Mouse (Mus musculus) thymus, postnatal 10 days (tissue): ENCODE measurements at regions not wholly inside any gene's neighbourhood (a gene's known extent, or its start where the extent isn't known, plus 50 kb on each side); places are given as distances from the start of the nearest gene placed in this dataset.

Experiments
- DNase-seq, 2 experiments: peaks; one replicate each; pipeline ENCODE4 v3.0.0; 2021; ENCODE audit warnings: low spot score in 2 of 2

GRCm38 (mm10) chr10:92625781-92626180 is 96.4 kb downstream of the Nedd1 start:
- no peak for DNase-seq

- no peak for DNase-seq
Measured at GRCm38 (mm10) chr10:92615684-92616379, 106.4 kb downstream of the Nedd1 start.

GRCm38 (mm10) chr10:92614341-92614740 is 107.9 kb downstream of the Nedd1 start:
- DNase-seq = no peak

GRCm38 (mm10) chr10:92611060-92611459 is 111.2 kb downstream of the Nedd1 start:
- no peak for DNase-seq

GRCm38 (mm10) chr10:92606761-92607160 is 115.5 kb downstream of the Nedd1 start:
- no peak for DNase-seq

GRCm38 (mm10) chr10:92605646-92606045 is 116.6 kb downstream of the Nedd1 start:
- no peak for DNase-seq

GRCm38 (mm10) chr10:92600116-92600515 is 122.1 kb downstream of the Nedd1 start:
- DNase-seq = no peak

- no peak for DNase-seq
Measured at GRCm38 (mm10) chr10:92595496-92596355, 126.5 kb downstream of the Nedd1 start.

GRCm38 (mm10) chr10:92593947-92594460 is 128.2 kb downstream of the Nedd1 start:
- DNase-seq = no peak

GRCm38 (mm10) chr10:92578872-92579271 is 143.3 kb downstream of the Nedd1 start:
- no peak for DNase-seq

- DNase-seq = no peak
Measured at GRCm38 (mm10) chr10:92570496-92570895, 151.7 kb downstream of the Nedd1 start.

- no peak for DNase-seq
Measured at GRCm38 (mm10) chr10:92557463-92557862, 164.8 kb downstream of the Nedd1 start.

- DNase-seq = no peak
Measured at GRCm38 (mm10) chr10:92556526-92557422, 165.4 kb downstream of the Nedd1 start.

- DNase-seq = no peak
Measured at GRCm38 (mm10) chr10:92555727-92556525, 166.3 kb downstream of the Nedd1 start.

GRCm38 (mm10) chr10:92553966-92554365 is 168.3 kb downstream of the Nedd1 start:
- no peak for DNase-seq

GRCm38 (mm10) chr10:92548875-92549586 is 173.2 kb downstream of the Nedd1 start:
- DNase-seq = no peak

- DNase-seq = no peak
Measured at GRCm38 (mm10) chr10:92538433-92538832, 183.8 kb downstream of the Nedd1 start.

- DNase-seq = no peak
Measured at GRCm38 (mm10) chr10:92516886-92517285, 205.3 kb downstream of the Nedd1 start.

- no peak for DNase-seq
Measured at GRCm38 (mm10) chr10:92511769-92512168, 210.5 kb downstream of the Nedd1 start.

- DNase-seq = no peak
Measured at GRCm38 (mm10) chr10:92510677-92511076, 211.5 kb downstream of the Nedd1 start.
